Mouse (Mus musculus) megakaryocyte, adult 5-6 weeks (primary cell): Measurements from ENCODE around the gene Eif4h. TPM values are rescaled to one million over a fixed set of nuclear protein-coding genes. Genes with fewer than 3 reads are reported as not detected.
"Not testable (repeated sequence)": the region's sequence is repeated elsewhere in the genome, so short reads cannot be mapped to it uniquely, and the experiment has no call there.

Source experiments
- ATAC-seq: 2 replicates; pipeline ENCODE4 v1.8.0; 2016; ENCODE audit warnings: mild to moderate bottlenecking, inconsistent platforms; ENCODE audit not compliant: poor library complexity, severe bottlenecking
- total RNA-seq, 2 experiments: library from RNA; stranded (forward) in 1 of 2; stranded (reverse) in 1 of 2; fragments of 153-499, 151-499 nt in 1 of 2; fragments of 221-1000, 200-1000 nt in 1 of 2; gene quantifications; 2 replicates each; pipeline versions ENCODE4 v1.2.3 to v1.2.4; 2015 to 2017

The Eif4h gene
- total RNA-seq, 2 experiments from 2014 or later: 176 to 197 TPM

DNA sequence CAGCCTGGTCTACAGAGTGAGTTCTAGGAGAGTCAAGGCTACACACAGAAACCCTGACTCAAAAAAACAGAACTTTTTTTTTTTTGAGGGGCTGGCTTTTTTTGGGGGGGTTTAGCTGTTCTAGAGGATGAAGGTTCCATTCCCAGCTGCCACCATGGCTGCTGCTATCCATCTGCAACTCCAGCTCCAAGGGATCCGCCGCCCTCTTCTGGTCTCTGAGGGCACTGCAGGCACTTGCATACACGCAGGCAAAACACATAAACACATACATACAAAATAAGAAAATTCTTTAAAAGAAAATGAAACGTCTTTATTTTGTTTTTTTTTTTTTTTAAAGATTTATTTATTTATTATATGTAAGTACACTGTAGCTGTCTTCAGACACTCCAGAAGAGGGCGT lies 11.6 kb upstream of the Eif4h start:
- ATAC-seq: peak; percentile 69

DNA sequence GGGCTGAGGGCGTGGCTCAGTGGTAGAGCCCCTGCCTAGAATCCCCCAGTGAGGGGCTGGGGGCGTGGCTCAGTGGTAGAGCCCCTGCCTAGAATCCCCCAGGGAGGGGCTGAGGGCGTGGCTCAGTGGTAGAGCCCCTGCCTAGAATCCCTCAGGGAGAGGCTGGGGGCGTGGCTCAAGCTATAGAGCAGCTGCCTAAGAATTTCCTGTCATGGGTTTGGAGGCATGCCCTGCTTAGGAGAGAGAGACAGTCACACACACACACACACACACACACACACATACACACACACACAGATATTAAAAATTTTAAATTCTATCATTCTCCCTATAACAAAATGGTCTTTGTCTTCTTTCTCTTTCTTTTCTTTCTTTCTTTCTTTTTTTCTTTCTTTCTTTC lies 9.7 kb upstream of the Eif4h start:
- not testable (repeated sequence) for ATAC-seq

DNA sequence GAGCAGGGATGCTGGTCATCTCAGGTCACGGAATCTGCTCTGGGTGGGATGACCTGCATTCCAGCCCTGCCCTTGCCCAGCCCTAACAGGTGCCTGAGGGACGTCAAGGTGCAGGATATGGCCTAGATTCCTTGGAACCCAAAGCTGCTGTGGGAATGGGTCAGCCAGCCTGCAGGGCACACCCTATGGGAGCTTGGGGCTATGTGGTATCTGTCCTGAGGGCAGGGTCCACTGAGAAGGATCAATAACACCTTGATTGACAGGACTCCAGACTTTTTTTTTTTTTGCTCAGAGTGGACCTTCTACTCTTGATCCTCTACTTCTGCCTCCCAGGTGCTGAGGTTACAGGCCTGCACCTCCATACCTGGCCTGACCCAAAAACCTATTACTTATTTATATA lies 8.1 kb upstream of the Eif4h start:
- no peak for ATAC-seq

DNA sequence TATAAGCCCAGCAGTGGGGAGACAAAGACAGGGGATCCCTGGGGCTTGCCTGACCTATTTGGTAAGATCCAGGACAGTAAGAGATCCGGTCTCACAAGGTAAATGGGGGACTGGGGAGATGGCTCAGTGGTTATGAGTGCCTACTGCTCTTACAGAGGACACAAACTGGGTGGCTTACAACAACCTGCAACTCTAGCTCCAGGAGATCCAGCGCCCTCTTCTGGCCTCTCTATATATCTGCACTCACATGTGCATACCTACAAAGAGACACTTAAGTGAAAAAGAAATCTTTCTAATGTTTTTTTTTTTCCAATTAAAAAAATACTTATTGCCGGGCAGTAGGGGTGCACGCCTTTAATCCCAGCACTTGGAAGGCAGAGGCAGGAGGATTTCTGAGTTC lies 7.2 kb upstream of the Eif4h start:
- ATAC-seq: no peak

DNA sequence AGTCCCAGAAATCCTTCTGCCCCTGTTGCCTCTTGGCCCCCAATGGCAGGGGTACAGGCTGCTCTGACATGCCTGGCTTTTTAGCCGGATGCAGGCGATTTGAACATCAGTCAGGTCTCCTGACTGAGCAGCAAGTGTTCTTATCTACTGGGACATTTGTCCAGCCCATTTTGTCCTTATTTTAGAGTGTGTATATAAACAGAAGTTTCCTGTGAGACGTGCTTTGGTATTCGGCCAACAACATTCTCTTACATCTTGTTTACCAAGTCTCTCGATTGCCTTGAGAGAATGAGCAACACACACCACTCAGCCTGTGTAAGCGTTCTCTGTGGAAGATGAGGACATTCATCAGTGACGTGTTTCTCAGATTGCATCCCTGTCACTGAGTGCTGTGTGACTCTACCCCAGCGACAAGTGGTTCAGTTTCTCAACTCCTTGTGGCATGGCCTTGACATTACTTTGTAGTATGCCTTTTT lies 5.4 kb upstream of the Eif4h start:
- ATAC-seq: no peak

DNA sequence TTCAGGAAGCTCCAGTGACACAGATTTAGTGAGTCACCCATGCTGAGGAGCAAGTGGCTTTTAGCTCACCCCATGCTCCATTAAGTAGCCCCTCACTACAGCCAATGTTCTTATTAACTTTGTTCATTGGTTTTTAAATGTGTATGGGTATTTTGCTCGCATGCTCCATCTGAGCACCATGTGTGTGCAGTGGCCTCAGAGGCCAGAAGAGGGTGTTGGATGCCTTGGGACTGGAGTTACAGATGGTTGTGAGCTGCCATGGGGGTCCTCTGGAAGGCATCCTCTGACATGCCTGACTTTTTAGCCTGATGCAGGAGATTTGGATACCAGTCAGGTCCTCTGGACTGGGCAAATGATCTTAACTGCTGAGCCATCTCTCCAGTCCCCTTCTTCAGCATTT lies 4.8 kb upstream of the Eif4h start:
- no peak for ATAC-seq

DNA sequence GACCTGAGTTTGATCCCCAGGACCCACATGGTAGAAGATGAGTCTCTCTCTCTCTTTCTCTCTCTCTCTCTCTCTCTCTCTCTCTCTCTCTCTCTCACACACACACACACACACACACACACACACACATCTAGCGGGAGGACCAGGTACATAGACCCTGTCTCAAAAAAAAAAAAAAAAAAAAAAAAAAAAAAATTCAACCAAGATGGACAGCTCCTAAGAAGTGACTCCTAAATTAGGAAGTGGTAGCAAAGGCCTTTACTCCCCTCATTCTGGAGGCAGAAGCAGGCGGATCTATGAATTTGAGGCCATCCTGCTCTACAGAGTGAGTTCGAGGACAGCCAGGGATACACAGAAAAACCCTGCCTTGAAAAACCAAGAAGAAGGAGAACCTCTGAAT lies 1.1 kb upstream of the Eif4h start:
- no peak for ATAC-seq

DNA sequence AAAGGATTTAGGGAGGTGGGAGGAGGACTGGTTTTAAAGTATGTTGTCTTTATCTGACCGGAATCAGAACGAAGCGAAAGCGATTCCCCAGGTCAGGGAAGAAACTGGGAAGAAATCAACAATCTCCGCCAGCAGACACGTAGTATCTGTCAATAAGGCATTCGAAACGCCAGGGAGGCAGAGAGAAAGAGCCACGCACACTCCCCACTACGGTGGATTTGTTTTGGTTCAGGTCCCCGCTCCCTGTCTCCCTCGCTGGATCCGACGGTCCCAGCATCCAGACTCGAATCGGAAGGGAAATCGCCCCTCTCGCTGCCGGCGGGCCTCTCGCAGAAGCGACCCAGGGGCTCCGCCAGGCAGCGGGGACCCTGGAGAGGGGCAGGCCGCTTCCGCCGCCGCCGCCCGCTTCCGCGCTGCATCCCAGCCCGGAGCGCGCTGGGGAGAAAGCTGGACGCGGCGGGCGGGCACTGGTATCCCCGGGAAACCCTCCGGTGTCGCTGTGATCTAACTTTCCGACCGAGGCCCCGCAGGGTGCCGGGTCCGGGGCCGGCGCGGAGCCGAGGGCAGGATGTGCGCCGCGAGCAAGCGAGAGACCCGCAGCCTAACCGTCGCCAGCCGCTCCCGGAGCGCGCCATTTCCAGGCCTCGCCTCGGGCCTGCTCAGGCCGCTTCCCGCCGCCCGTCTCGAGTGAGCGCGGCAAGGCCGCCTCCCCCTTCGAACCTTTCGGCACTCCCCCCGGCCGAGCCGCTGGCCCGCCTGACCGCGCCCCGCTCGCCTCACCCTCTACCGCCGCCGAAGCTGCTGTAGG lies 625 bp downstream of the Eif4h start:
- ATAC-seq: peak; percentile 14

DNA sequence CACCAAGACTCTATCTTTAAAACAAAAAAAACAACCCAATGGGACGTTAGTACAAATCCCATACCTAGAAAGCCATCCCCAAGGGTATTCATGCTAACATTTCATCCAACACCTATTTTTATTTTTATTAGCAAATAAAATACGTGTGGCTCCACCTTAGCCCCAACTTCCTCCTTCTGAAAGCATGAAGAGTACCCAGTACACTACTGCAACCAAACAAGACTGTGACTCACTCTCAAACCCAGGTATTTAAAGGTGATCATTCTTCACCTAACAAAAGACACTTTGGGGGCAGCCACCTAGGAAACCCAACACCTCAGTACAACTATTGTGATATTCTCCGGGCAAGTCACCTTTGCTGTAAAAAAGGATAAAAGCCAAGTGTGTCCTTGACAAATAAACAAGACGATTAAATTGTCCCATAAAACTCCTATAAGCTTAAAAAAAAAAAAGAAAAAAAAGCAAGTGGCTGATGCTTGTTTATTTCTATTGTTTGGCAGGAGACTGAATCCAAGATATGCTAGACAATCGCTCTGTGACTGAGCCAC lies 1.4 kb downstream of the Eif4h start:
- ATAC-seq: peak; percentile 39

DNA sequence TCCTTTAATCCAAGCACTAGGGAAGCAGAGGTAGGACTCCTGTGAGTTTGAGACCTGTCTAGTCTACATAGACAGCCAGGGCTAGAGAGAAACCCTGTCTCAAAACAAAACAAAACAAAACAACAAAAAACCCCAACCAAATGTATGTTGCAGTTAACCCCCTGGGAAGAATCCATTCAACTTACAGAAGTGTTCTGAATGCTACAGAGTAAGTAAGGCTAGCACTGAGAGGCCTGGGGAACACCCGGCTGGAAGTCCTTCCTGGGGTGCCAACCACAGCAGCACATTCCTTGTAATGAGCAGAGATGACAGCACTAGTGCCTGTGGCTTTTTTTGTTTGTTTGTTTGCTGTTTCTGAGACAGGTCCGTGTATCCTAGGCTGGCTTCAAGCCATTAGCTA lies 6.4 kb downstream of the Eif4h start:
- no peak for ATAC-seq

DNA sequence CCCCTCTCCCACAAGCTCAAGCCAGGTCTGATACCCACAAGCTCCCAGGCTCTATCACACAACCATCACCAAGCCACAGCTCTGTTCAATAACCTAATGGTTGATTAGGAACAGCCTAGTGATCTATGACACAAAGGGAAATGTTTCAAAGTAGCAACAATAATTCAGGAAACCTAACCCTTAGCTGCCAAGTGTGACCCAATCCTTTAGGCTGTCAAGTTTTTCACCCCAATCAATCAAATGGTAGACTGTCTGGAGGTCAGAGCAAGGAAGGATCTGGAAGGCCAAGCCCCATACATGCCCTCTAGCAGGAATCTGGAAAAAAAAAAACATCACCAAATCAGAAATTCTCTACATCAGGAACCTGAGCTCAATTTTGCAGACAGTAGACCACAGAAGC lies 8.5 kb downstream of the Eif4h start:
- no peak for ATAC-seq

DNA sequence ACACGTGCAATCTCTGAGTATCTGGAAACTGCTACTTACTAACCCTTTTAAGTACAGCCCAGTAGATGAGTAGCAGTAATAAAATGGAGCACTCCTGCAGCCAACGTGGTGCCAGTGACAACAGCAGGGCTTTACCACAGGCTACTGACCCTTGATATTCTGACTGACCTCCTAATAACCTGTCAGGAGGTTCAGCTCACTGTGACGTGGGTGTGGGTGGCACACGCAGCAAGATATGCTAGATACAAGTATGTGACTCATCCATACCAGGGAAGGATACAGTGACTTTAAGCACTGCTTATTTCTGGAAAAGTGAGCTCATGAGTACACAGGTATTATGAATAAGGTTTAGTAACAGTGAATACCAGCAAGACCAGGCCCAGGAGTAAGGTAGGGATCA lies 9.8 kb downstream of the Eif4h start:
- ATAC-seq: no peak

DNA sequence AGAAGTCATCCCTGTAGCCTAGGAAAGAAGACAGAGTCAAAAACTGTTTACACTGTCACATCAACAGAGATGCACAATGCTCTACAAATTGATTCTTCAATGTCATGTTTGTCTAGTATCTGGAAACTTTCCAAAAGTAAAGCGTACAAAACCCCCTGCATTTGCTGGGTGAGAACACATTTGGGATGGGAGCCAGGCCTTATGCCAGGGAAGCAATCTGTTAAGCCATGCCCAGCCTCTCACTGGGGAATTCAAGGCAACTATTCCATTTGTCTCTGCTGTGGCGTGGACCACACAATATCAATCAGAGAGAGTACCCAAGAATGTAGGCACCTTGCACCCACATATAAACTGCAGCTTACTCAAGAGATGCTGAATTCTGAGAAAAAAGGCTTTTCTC lies 17.2 kb downstream of the Eif4h start:
- no peak for ATAC-seq

DNA sequence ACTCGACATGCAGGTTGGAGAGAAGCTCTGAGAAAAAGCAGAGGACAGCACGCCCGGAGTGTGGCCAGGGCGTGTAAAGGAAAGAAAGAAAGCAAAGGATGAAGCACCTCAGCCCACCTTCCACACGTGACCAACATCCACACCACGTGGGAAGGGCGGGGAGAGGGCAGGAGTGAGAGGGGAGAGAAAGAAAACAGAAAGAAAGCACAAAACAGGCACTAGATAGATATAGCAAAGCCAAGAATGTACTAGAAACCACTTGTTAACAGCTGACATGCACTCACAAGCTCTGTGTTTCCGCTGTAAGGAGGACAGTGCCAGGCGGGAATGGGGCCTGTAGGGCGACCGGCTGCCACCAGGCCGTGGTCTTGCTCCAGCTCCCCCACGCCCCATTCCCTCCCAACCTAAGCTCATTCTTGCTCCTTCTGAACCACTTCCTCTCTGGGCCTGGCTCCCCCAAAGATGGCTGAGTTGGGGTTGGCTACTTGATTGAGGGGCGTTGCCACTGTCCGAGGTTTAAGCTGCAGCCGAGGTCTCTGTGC lies 18.1 kb downstream of the Eif4h start:
- no peak for ATAC-seq

DNA sequence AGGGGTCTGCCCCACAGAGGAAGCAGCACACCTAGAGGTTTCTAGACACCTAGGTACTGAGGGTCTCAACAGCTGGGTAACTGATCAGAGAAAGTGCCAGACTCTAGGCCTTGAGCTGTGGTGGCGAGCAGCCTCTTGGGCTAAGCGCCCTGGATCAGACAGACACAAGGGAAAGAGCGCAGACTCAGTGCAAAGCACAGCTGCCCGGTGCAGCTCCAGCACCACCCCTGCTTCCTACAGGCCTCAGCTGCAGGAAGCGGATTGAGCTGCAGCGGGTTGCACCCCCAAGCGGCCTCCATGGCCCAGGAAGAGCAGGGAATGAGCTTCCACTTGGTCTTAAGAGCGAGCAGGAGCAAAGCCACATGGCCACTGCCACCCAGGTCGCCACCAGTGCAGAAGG lies 18.8 kb downstream of the Eif4h start:
- ATAC-seq: no peak

DNA sequence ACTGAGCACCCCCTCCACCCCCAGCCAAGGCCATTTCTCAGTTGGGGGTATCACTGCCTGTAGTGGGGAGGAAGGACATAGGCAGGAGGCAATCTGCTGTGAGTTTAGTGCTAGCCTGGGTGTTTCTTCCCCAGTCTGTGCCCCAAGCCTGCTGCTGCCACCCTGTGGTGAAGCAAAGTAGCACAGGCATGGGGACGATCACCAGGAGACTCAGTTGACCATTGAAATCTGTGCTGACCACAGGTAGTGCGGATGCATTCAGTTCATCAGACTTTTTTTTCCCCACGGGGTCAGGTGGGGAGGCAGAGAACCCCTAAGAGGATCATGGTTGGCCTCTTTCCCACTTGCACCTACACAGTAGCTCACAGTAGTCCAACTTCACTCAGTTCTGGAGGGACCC lies 22.2 kb downstream of the Eif4h start:
- ATAC-seq: peak; percentile 65

DNA sequence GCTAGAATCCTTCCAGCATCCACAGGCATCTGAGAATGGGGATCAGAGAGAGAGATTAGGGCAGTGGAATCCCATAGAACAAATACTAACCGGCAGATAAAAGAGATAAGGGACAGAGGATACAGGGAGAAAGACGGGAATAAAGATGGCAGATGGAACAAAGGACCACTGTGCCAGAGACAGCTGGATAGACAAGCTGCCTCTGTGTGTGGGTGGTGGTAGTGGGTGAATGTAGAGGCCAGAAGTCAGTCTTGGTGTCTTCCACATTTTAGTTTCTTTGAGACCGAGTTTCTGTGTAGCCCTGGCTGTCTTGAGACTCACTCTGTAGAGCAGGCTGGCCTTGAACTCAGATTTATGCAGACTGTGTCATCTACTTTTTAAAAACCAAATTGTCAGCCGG lies 23.5 kb downstream of the Eif4h start:
- no peak for ATAC-seq

DNA sequence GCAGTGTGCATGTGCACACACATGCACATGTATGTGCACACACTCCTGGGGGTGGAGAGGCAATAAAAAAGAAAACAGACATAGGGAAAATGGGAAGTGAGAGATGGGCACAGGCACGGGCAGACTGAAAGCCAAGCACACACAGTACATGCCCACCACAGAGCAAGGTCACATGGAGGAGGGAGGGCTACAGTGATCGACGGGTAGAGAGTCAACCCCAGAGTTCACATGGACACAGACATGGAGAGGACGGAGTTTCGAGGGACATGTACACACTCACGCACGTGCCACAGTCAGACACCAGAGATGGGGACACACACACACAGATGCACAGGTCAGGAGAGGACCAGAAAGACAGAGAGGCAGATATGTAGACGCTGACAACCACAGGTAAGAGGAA lies 23.9 kb downstream of the Eif4h start:
- peak; percentile 28 for ATAC-seq

DNA sequence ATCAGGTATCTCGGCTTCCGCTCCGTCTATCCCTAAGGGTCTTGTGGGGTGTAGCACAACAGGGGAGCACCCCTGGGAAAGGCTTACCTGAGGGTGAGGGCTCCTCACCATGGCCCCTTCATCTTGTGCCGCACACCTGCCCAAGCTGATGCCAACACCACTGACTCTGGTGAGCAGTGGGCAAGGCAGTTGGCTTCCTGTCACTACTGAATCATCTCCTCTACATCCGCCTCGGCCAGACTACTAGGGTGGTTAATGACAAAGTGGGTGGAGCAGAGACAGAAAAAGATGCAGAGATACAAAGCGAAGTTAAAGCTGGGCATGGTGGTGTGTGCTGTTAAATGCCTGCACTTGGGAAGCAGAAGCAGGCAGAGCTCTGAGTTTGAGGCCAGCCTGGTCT lies 24.5 kb downstream of the Eif4h start, which contains the start of gene Lat2:
Gene Lat2 (minus strand): TSS at position 224 of the 400 bp plus-strand sequence.
- peak; percentile 53 for ATAC-seq

DNA sequence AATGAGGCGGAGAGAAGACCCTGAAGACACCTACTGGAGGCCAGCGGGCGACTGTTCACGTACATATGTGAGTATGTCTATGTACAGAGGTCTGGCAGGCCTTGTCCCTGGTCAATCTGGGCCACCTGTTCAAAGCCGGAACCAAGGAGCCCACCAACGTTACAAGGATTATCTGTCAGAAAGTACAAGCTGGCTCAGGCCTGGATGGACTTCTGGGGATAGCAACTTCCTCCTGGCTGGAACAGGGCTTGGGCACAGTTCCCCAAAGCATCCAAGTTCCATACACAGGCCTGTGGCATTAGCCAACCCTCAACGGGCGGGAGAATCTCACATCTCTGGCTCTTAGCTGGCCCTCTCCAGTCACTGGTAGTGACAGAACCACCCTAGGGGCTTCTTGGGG lies 25.0 kb downstream of the Eif4h start:
- ATAC-seq: peak; percentile 36

DNA sequence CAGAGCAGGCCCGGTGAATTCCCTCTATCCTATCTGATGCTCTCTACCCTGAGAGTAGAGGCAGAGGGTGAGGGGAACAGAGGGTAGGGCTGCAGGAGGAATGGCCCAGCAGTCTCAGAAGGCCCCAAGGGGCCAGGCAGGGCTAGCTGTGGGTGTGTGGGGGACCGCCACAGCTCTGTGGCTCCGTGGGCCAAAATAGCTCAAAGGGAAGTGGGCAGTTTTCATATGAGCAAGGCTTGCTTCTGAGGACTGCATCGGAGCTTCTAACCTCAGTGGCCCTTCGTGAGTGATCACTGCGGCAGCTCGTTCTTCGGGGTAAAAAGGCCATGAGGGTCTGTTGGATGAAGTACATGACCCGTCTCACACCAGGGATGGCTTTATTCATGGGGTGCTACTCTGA lies 25.6 kb downstream of the Eif4h start:
- peak; percentile 59 for ATAC-seq

DNA sequence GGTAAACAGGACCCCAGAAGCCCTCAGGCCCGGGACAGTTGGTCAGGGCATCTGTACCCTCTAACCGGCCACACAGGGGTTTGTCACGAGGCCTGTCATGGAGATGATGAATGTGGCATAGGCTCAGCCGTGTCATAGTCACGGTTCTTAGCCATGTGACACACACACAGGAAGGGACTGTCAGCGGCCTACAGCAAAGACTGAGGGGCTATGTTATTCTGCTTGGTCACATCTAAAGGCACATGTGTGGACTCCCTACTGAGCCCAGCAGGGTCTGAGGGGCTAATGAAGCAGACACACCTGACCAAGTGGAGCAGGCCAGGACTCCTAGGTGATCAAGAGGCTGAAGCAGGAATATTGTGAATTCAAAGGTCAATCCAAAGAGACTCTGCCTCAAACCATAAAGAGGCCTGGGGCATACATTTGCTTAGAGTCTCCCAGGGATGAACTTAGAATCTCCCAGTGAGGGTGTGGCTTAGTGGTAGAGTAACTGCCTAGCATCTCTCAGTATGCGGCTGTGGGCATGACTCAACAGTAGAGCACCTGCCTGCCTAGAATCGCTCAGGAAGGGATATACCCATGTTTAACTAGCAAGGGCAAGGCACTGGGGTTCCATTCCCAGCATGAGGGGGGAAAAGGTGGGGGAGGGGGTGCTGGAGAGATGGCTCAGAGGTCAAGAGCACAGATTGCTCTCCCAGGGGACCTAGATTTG lies 27.3 kb downstream of the Eif4h start:
- no peak for ATAC-seq
